Mouse (Mus musculus) spleen, adult 2 months (tissue): ENCODE results near the gene Son. TPM values are rescaled to one million over a fixed set of nuclear protein-coding genes. Genes with fewer than 3 reads are reported as not detected.

Experiments used
- DNase-seq, 2 experiments: peaks; one replicate each; pipeline versions ENCODE4 v3.0.0 to v3.0.0-alpha.2; 2012 to 2021; ENCODE audit warnings: low spot score in 2 of 2, low read depth in 1 of 2
- H3K27ac ChIP-seq: fragments of 200-500 bp; 2 replicates; pipeline ENCODE4 v1.5.1; 2012; ENCODE audit warnings: low read length, inconsistent platforms; ENCODE audit not compliant: insufficient read depth
- H3K27me3 ChIP-seq: fragments of 200-500 bp; 2 replicates; pipeline ENCODE4 v1.6.1; 2012; ENCODE audit warnings: mild to moderate bottlenecking, moderate library complexity, low read length, inconsistent platforms; ENCODE audit not compliant: control insufficient read depth, insufficient read depth
- H3K36me3 ChIP-seq: fragments of 200-500 bp; 2 replicates; pipeline ENCODE4 v1.6.1; 2012; ENCODE audit warnings: mild to moderate bottlenecking, low read length, inconsistent platforms; ENCODE audit not compliant: control insufficient read depth, insufficient read depth
- H3K4me1 ChIP-seq: fragments of 200-500 bp; 2 replicates; pipeline ENCODE4 v1.6.1; 2011; ENCODE audit warnings: inconsistent platforms; ENCODE audit not compliant: control insufficient read depth, insufficient read depth, insufficient read length
- H3K4me3 ChIP-seq: fragments of 200-500 bp; 2 replicates; pipeline ENCODE4 v1.5.1; 2011; ENCODE audit warnings: mild to moderate bottlenecking, inconsistent platforms; ENCODE audit not compliant: insufficient read depth, insufficient read length; ENCODE audit errors: extremely low read depth
- CTCF ChIP-seq: fragments of 200-500 bp; IDR thresholded peaks from 2 replicates; pipeline ENCODE4 v1.5.1; 2011; ENCODE audit warnings: mild to moderate bottlenecking, inconsistent platforms; ENCODE audit not compliant: insufficient read depth, insufficient read length, insufficient replicate concordance; ENCODE audit errors: extremely low read depth
- POLR2A ChIP-seq: fragments of 200-500 bp; IDR thresholded peaks from 2 replicates; pipeline ENCODE4 v1.6.1; 2011; ENCODE audit warnings: low read depth, low read length, inconsistent platforms
- WGBS: fragments of 180-500 bp; shearing (Covaris S2); methylation state at CpG from one replicate; pipeline ENCODE4 v1.1.7; 2018; 5-methylcytosine and 5-hydroxymethylcytosine counted together
- polyA plus RNA-seq: library from polyadenylated mRNA; depleted of rRNA; stranded (reverse); fragments of >200 nt; gene quantifications from 2 replicates; pipeline ENCODE4 v1.2.3, GENCODE M21; 2012

The Son gene
- polyA plus RNA-seq, 1 experiment = 107 TPM

DNA sequence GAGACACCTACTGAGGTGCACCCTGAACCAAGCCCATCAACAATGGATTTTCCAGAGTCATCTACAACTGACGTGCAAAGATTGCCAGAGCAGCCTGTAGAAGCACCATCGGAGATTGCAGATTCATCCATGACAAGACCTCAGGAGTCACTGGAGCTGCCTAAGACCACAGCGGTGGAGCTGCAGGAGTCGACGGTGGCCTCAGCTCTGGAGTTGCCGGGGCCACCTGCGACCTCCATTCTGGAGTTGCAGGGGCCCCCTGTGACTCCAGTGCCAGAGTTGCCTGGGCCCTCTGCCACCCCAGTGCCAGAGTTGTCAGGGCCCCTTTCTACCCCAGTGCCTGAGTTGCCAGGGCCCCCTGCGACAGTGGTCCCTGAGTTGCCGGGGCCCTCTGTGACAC lies 8.0 kb downstream of the Son start:
- Histone ChIP-seq H3K27me3 (no peaks in the 10 kb centered on the region), H3K4me3 (no peak overlapping the region), H3K36me3 (peaks cover 65% of the 10 kb centered on the region), H3K4me1 (no peaks in the 10 kb centered on the region; the same call in 1 of the 2 replicates), H3K27ac (no peak overlapping the region)
- TF ChIP-seq POLR2A = no peak
- TF ChIP-seq CTCF = no peak
- WGBS = 99% methylated on average over 9 of the region's 9 CpGs
- no peak for DNase-seq

DNA sequence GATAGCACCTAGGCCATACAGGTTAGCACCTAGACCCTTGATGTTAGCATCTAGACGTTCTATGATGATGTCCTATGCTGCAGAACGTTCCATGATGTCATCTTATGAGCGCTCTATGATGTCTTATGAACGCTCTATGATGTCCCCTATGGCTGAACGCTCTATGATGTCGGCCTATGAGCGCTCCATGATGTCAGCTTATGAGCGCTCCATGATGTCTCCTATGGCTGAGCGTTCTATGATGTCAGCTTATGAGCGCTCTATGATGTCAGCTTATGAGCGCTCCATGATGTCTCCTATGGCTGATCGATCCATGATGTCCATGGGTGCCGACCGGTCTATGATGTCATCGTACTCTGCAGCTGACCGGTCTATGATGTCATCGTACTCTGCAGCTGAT lies 10.0 kb downstream of the Son start:
- Histone ChIP-seq H3K4me3 (no peak overlapping the region), H3K4me1 (no peaks in the 10 kb centered on the region; the same call in 1 of the 2 replicates), H3K27ac (no peak overlapping the region), H3K27me3 (no peaks in the 10 kb centered on the region), H3K36me3 (peaks cover 68% of the 10 kb centered on the region)
- no peak for DNase-seq
- no peak for TF ChIP-seq CTCF
- TF ChIP-seq POLR2A = no peak
- WGBS = 98% methylated on average over 17 of the region's 17 CpGs

DNA sequence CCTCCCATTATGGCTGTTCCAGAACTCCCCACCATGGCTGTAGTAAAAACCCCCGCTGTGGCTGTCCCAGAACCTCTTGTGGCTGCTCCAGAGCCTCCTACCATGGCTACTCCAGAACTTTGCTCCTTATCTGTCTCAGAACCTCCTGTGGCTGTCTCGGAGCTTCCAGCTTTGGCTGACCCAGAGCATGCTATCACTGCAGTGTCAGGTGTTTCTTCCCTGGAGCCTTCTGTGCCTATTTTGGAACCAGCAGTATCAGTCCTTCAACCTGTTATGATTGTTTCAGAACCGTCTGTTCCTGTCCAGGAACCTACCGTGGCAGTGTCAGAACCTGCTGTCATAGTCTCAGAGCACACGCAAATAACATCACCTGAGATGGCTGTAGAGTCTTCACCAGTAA lies 11.2 kb downstream of the Son start:
- WGBS = 94% methylated on average over 5 of the region's 5 CpGs
- H3K27ac ChIP-seq = no peak overlapping the region
- H3K4me1 ChIP-seq = no peaks in the 10 kb centered on the region; the same call in 1 of the 2 replicates
- H3K27me3 ChIP-seq = no peaks in the 10 kb centered on the region
- peaks cover 71% of the 10 kb centered on the region for H3K36me3 ChIP-seq
- TF ChIP-seq CTCF = no peak
- TF ChIP-seq POLR2A = no peak
- DNase-seq = no peak
- no peak overlapping the region for H3K4me3 ChIP-seq

DNA sequence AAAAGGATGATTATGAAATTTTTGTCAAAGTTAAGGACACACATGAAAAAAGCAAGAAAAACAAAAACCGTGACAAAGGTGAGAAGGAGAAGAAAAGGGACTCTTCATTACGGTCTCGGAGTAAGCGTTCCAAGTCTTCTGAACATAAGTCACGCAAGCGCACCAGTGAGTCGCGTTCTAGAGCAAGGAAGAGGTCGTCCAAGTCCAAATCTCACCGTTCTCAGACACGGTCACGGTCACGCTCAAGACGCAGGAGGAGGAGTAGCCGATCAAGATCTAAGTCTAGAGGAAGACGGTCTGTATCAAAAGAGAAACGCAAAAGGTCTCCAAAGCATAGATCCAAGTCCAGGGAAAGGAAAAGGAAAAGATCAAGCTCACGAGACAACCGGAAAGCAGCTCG lies 12.5 kb downstream of the Son start:
- Histone ChIP-seq H3K27ac (no peak overlapping the region), H3K4me3 (no peak overlapping the region), H3K36me3 (peaks cover 72% of the 10 kb centered on the region), H3K4me1 (no peaks in the 10 kb centered on the region; the same call in 1 of the 2 replicates), H3K27me3 (no peaks in the 10 kb centered on the region)
- 98% methylated on average over 20 of the region's 20 CpGs for WGBS
- TF ChIP-seq CTCF = no peak
- TF ChIP-seq POLR2A = no peak
- no peak for DNase-seq

- H3K36me3 ChIP-seq = peaks cover 66% of the 10 kb centered on the region
- no peaks in the 10 kb centered on the region for H3K27me3 ChIP-seq
Measured at GRCm38 (mm10) chr16:91661397-91661796, 14.1 kb downstream of the Son start.

GRCm38 (mm10) chr16:91662336-91662735 lies 15.0 kb downstream of the Son start:
- DNase-seq = no peak
- no peak overlapping the region for H3K4me3 ChIP-seq
- TF ChIP-seq POLR2A (no peak), CTCF (no peak)
- 95% methylated on average over 16 of the region's 16 CpGs for WGBS
- no peak overlapping the region for H3K27ac ChIP-seq
- H3K4me1 ChIP-seq = no peaks in the 10 kb centered on the region; the same call in 1 of the 2 replicates
- peaks cover 67% of the 10 kb centered on the region for H3K36me3 ChIP-seq
- no peaks in the 10 kb centered on the region for H3K27me3 ChIP-seq

More at GRCm38 (mm10) chr16:91661397-91661796, 14.1 kb downstream of the Son start:
- Histone ChIP-seq H3K27ac (no peak overlapping the region), H3K4me3 (no peak overlapping the region), H3K4me1 (no peaks in the 10 kb centered on the region; the same call in 1 of the 2 replicates)
- TF ChIP-seq CTCF (no peak), POLR2A (no peak)
- DNase-seq = no peak
- WGBS = 90% methylated on average over 1 of the region's 1 CpGs

GRCm38 (mm10) chr16:91663795-91664194 lies 16.5 kb downstream of the Son start:
- WGBS = 95% methylated on average over 3 of the region's 3 CpGs
- H3K27me3 ChIP-seq = no peaks in the 10 kb centered on the region
- H3K4me3 ChIP-seq = no peak overlapping the region
- H3K4me1 ChIP-seq = no peaks in the 10 kb centered on the region; the same call in 1 of the 2 replicates
- TF ChIP-seq CTCF (no peak), POLR2A (no peak)
- DNase-seq = no peak
- H3K36me3 ChIP-seq = peaks cover 59% of the 10 kb centered on the region
- H3K27ac ChIP-seq = no peak overlapping the region
